Mouse (Mus musculus): ENCODE data around the gene Madcam1.

GRCm38 (mm10) chr10:79701443-79702129 lies 37.2 kb downstream of the Madcam1 start:
- TF ChIP-seq CTCF (IDR thresholded peaks at IDR 0.05; ENCODE audit: borderline replicate concordance, extremely low read depth, insufficient read depth, insufficient read length), result no peak
- TF ChIP-seq POLR2A (IDR thresholded peaks at IDR 0.05; ENCODE audit: borderline replicate concordance, extremely low read depth, insufficient read depth, insufficient read length, poor library complexity, severe bottlenecking), result no peak

Measured in brain, embryonic 14.5 days (tissue).